20 mouse cellular contexts compared by ENCODE assay signal in genomic region chr3:123089297-123090020, GRCm38 (mm10). TPM values are rescaled to one million over a fixed set of nuclear protein-coding genes. Genes with fewer than 3 reads are reported as not detected.
DNase-seq lines count a peak whose midpoint lies in the region; ATAC-seq and TF ChIP-seq lines count a peak whose summit lies in the region.
"Had no signal": no experiment of that assay in that cellular context is flagged by ENCODE, and none has a peak within 500 bp of the region (broad histone marks: within the 10 kb centered on the region; RNA-seq: fewer than 3 reads in every experiment).

No protein-coding gene starts in this region.

- intact Hi-C loops in heart, postnatal 10 days (cut with DNase I), result no loop called here

- 66% methylated on average over 11 of the region's 11 CpGs for WGBS in heart, postnatal 0 days
- WGBS in stomach, embryonic 15.5 days, result 75% methylated on average over 11 of the region's 11 CpGs

- ATAC-seq in heart, postnatal 0 days (ENCODE audit: insufficient read depth, low read depth), result no peak
- ATAC-seq in stomach, embryonic 15.5 days (ENCODE audit: insufficient read depth, low FRiP score, low read depth), result peak; percentile 62
- ATAC-seq: activated CD4-positive, CD25-positive, alpha-beta regulatory T cell, adult 4 months; forebrain, embryonic 13.5 days; forebrain, postnatal 0 days; intestine, postnatal 0 days; Patski had no signal

- H3K36me3 ChIP-seq in heart, postnatal 0 days (replicated peaks; ENCODE audit: control insufficient read depth, insufficient read depth, low read length), result no peaks in the 10 kb centered on the region
- H3K36me3 ChIP-seq in stomach, embryonic 15.5 days, result no peaks in the 10 kb centered on the region

- no peaks in the 10 kb centered on the region for H3K9me3 ChIP-seq in heart, postnatal 0 days (replicated peaks; ENCODE audit: control insufficient read depth, low read length)
- no peaks in the 10 kb centered on the region for H3K9me3 ChIP-seq in stomach, embryonic 15.5 days
- H3K9me3 ChIP-seq: forebrain, embryonic 13.5 days had no signal

- peak; percentile 69 for DNase-seq in heart, adult 11 months
- no peak for DNase-seq in heart, postnatal 10 days
- DNase-seq in heart, postnatal 0 days (ENCODE audit: low spot score), result no peak
- DNase-seq in heart, adult 9 months (ENCODE audit: low spot score in 2 of 2), result no peak
- no peak for DNase-seq in right cerebral cortex, postnatal 4 days
- DNase-seq: adrenal gland, postnatal 14 days; cerebellum, adult 11-12 months; cerebellum, adult 9-10 months; cerebellum, postnatal 25 days; forebrain, postnatal 0 days; gastrocnemius, postnatal 36 days had no signal

- no peak for TF ChIP-seq EP300 in heart, postnatal 0 days (IDR thresholded peaks at IDR 0.05; ENCODE audit: low read depth)

- no peak overlapping the region for H3K4me3 ChIP-seq in heart, postnatal 0 days (ENCODE audit: low read depth, low read length)
- H3K4me3 ChIP-seq in stomach, embryonic 15.5 days (replicated peaks), result no peak overlapping the region
- H3K4me3 ChIP-seq: forebrain, embryonic 13.5 days had no signal

- H3K27ac ChIP-seq in heart, postnatal 0 days (ENCODE audit: low read depth), result 0 out of 2 replicates have a peak overlapping the region, but pooled peaks have one; percentile 20
- H3K27ac ChIP-seq in stomach, embryonic 15.5 days, result 0 out of 2 replicates have a peak overlapping the region, but pooled peaks have one; percentile 4
- H3K27ac ChIP-seq: forebrain, embryonic 13.5 days; hindbrain, embryonic 14.5 days had no signal

- no peak overlapping the region for H3K9ac ChIP-seq in heart, postnatal 0 days (replicated peaks; ENCODE audit: low read depth, low read length)
- H3K9ac ChIP-seq in stomach, embryonic 15.5 days, result no peak overlapping the region
- H3K9ac ChIP-seq: forebrain, embryonic 13.5 days; forebrain, postnatal 0 days; hindbrain, embryonic 14.5 days had no signal

- peaks cover 20% of the 10 kb centered on the region for H3K4me1 ChIP-seq in heart, postnatal 0 days (ENCODE audit: control insufficient read depth, insufficient read depth)
- peaks cover 9% of the 10 kb centered on the region; the same call in 1 of the 2 replicates for H3K4me1 ChIP-seq in stomach, embryonic 15.5 days

- no peak for TF ChIP-seq CTCF in heart, postnatal 0 days (IDR thresholded peaks at IDR 0.05; ENCODE audit: low read depth)

- H3K27me3 ChIP-seq in heart, postnatal 0 days (ENCODE audit: control insufficient read depth, insufficient read depth, low read length), result no peaks in the 10 kb centered on the region
- no peaks in the 10 kb centered on the region for H3K27me3 ChIP-seq in stomach, embryonic 15.5 days (replicated peaks)
- H3K27me3 ChIP-seq: CH12.LX; forebrain, embryonic 13.5 days; Patski had no signal

- no peak overlapping the region for H3K4me2 ChIP-seq in heart, postnatal 0 days (ENCODE audit: low read depth, low read length)
- no peak overlapping the region for H3K4me2 ChIP-seq in stomach, embryonic 15.5 days
- H3K4me2 ChIP-seq: forebrain, embryonic 13.5 days; hindbrain, embryonic 14.5 days had no signal

RNA-seq across cellular contexts. Expression of gene Myoz2, which starts 54.6 kb away (rescaled TPM):
- 1,000 to 10,000 TPM; 1,201 to 1,221 TPM for total RNA-seq in heart, postnatal 10 days (2021)
- 346 and 521 TPM in 2 replicates for total RNA-seq in heart, postnatal 0 days (2014; rRNA removed; ENCODE audit: low replicate concordance)
- polyA plus RNA-seq in heart, postnatal 0 days (2015; fragmentation: Nextera tagmentation; extraction: Ambion mirVana), result 574 and 591 TPM in 2 replicates
- 0.95 and 1.2 TPM in 2 replicates for polyA plus RNA-seq in stomach, embryonic 15.5 days (2015; fragmentation: Nextera tagmentation; extraction: Ambion mirVana)
- total RNA-seq: adrenal gland, postnatal 14 days; CH12.LX; hematopoietic stem cell, adult 5-6 weeks had no signal
- polyA plus RNA-seq: activated CD4-positive, CD25-positive, alpha-beta regulatory T cell, adult 4 months; cortical plate, adult 2 months; forebrain, embryonic 13.5 days; forebrain, postnatal 0 days; hindbrain, embryonic 14.5 days had no signal
